Mouse (Mus musculus) C2C12 (cell line): ENCODE measurements around the gene Pprc1.

Experiments used
- CTCF ChIP-seq: IDR thresholded peaks from one replicate; pipeline ENCODE4 v1.5.1; 2011; ENCODE audit not compliant: control insufficient read depth, insufficient read depth, insufficient read length
- MAX ChIP-seq: IDR thresholded peaks from one replicate; pipeline ENCODE4 v1.6.1; 2011; ENCODE audit warnings: mild to moderate bottlenecking, control low read depth
- MYOG ChIP-seq: IDR thresholded peaks from one replicate; pipeline ENCODE4 v1.6.1; 2011; ENCODE audit not compliant: control insufficient read depth, insufficient read length; ENCODE audit errors: extremely low read depth
- USF1 ChIP-seq: IDR thresholded peaks from one replicate; pipeline ENCODE4 v1.6.1; 2011; ENCODE audit warnings: low read depth, mild to moderate bottlenecking, control low read depth, moderate library complexity

DNA sequence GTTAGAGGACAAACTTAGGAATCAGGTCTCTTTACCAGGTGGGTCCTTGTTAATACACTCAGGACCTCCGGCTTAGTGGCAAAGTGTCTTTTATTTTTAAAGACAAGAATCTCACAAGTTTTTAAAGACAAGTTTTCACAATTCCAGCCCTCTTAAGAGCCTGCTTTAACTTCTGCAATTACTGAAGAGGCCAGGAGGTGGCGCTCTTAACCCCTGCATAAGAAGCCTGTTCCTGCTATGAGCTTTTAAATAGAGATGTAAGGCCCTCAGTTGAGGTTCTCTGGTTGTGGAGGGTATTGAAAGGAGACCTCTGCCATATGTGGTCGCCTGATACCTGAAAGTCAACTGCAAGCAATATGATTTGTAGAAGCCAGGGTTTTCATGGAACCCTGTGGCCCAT lies 41.7 kb downstream of the Pprc1 start:
- TF ChIP-seq CTCF (no peak), USF1 (no peak), MAX (no peak), MYOG (no peak)
